ENCODE assay signal across 27 mouse cellular contexts in genomic region chr1:91822316-91822824, GRCm38 (mm10). TPM values are rescaled to one million over a fixed set of nuclear protein-coding genes. Genes with fewer than 3 reads are reported as not detected.
DNase-seq lines count a peak whose midpoint lies in the region; ATAC-seq and TF ChIP-seq lines count a peak whose summit lies in the region.
"Had no signal": no experiment of that assay in that cellular context is flagged by ENCODE, and none has a peak within 500 bp of the region (broad histone marks: within the 10 kb centered on the region; RNA-seq: fewer than 3 reads in every experiment).

No protein-coding gene starts in this region.

- H3K27ac ChIP-seq in forebrain, postnatal 0 days (ENCODE audit: low read depth, low read length), result no peak overlapping the region
- H3K27ac ChIP-seq in forebrain, embryonic 15.5 days (replicated peaks), result no peak overlapping the region
- no peak overlapping the region for H3K27ac ChIP-seq in kidney, postnatal 0 days
- H3K27ac ChIP-seq in lung, postnatal 0 days (ENCODE audit: low read length), result no peak overlapping the region
- no peak overlapping the region for H3K27ac ChIP-seq in stomach, postnatal 0 days (replicated peaks)
- H3K27ac ChIP-seq: embryonic facial prominence, embryonic 12.5 days; forebrain, embryonic 12.5 days; hindbrain, embryonic 10.5 days; limb, embryonic 15.5 days; lung, embryonic 15.5 days had no signal

- H3K4me1 ChIP-seq in forebrain, postnatal 0 days (ENCODE audit: insufficient read depth), result no peaks in the 10 kb centered on the region
- no peaks in the 10 kb centered on the region for H3K4me1 ChIP-seq in forebrain, embryonic 15.5 days
- H3K4me1 ChIP-seq in kidney, postnatal 0 days (replicated peaks; ENCODE audit: insufficient read depth, low read length), result no peaks in the 10 kb centered on the region
- H3K4me1 ChIP-seq in lung, postnatal 0 days (ENCODE audit: insufficient read depth, low read depth, low read length), result 0 out of 2 replicates have a peak, but pooled peaks cover 5% of the 10 kb centered on the region
- no peaks in the 10 kb centered on the region for H3K4me1 ChIP-seq in lung, adult 2 months (ENCODE audit: control insufficient read depth, insufficient read depth, low read length)
- H3K4me1 ChIP-seq in stomach, postnatal 0 days (replicated peaks; ENCODE audit: control insufficient read depth, insufficient read depth), result no peaks in the 10 kb centered on the region

- no peak for TF ChIP-seq EP300 in lung, postnatal 0 days (IDR thresholded peaks at IDR 0.05)
- no peak for TF ChIP-seq EP300 in stomach, postnatal 0 days (optimal IDR thresholded peaks at IDR 0.05)

- peak; percentile 28; the same call in 1 of the 2 replicates for TF ChIP-seq CTCF in forebrain, postnatal 0 days (IDR thresholded peaks at IDR 0.05; ENCODE audit: low read depth)
- peak; percentile 36; the same call in 1 of the 2 replicates for TF ChIP-seq CTCF in kidney, postnatal 0 days (IDR thresholded peaks at IDR 0.05; ENCODE audit: low read depth)
- TF ChIP-seq CTCF in lung, postnatal 0 days (IDR thresholded peaks at IDR 0.05), result peak; percentile 46
- TF ChIP-seq CTCF in lung, adult 2 months (IDR thresholded peaks at IDR 0.05; ENCODE audit: insufficient read depth, low read length), result no peak
- peak; percentile 50 for TF ChIP-seq CTCF in stomach, postnatal 0 days (IDR thresholded peaks at IDR 0.05; ENCODE audit: low read depth)

- TF ChIP-seq POLR2A in lung, adult 2 months (IDR thresholded peaks at IDR 0.05; ENCODE audit: borderline replicate concordance, extremely low read depth, low read depth, low read length), result no peak

- no peak overlapping the region for H3K9ac ChIP-seq in forebrain, postnatal 0 days
- no peak overlapping the region for H3K9ac ChIP-seq in forebrain, embryonic 15.5 days (replicated peaks)
- no peak overlapping the region for H3K9ac ChIP-seq in kidney, postnatal 0 days (ENCODE audit: low read depth, low read length)
- no peak overlapping the region for H3K9ac ChIP-seq in lung, postnatal 0 days (replicated peaks; ENCODE audit: low read depth)
- H3K9ac ChIP-seq in stomach, postnatal 0 days (ENCODE audit: low read length), result no peak overlapping the region
- H3K9ac ChIP-seq: embryonic facial prominence, embryonic 12.5 days; forebrain, embryonic 12.5 days; limb, embryonic 15.5 days; lung, embryonic 15.5 days had no signal

- no peaks in the 10 kb centered on the region for H3K27me3 ChIP-seq in forebrain, postnatal 0 days (ENCODE audit: insufficient read depth, low read length)
- no peaks in the 10 kb centered on the region for H3K27me3 ChIP-seq in forebrain, embryonic 15.5 days
- 0 out of 2 replicates have a peak, but pooled peaks cover 6% of the 10 kb centered on the region for H3K27me3 ChIP-seq in kidney, postnatal 0 days (ENCODE audit: insufficient read depth, low read length)
- H3K27me3 ChIP-seq in lung, postnatal 0 days (replicated peaks; ENCODE audit: insufficient read depth, low read length), result no peaks in the 10 kb centered on the region
- H3K27me3 ChIP-seq in stomach, postnatal 0 days (ENCODE audit: control insufficient read depth, insufficient read depth, low read length), result no peaks in the 10 kb centered on the region
- H3K27me3 ChIP-seq: embryonic facial prominence, embryonic 12.5 days; forebrain, embryonic 12.5 days; limb, embryonic 15.5 days; lung, embryonic 15.5 days had no signal

- no peak for DNase-seq in forebrain, postnatal 0 days
- DNase-seq in kidney, postnatal 0 days (ENCODE audit: low spot score), result no peak
- DNase-seq in kidney, adult 8-10 months, result no peak
- peak; percentile 36 for DNase-seq in lung, postnatal 0 days (ENCODE audit: low spot score)
- no peak for DNase-seq in lung, adult 2 months
- DNase-seq in stomach, postnatal 0 days (ENCODE audit: low spot score), result no peak
- DNase-seq in urinary bladder, postnatal 36 days (ENCODE audit: low spot score in 2 of 2), result no peak
- DNase-seq: adrenal gland, postnatal 25 days; cerebellum, adult 11-12 months; cerebellum, postnatal 14 days; gastrocnemius, postnatal 10 days; kidney, adult 18-20 months; kidney, postnatal 25 days; lung, postnatal 4 days; thymus, adult 2 months; thymus, postnatal 4 days had no signal

- WGBS in forebrain, postnatal 0 days, result 82% methylated on average over 4 of the region's 4 CpGs
- 88% methylated on average over 4 of the region's 4 CpGs for WGBS in forebrain, embryonic 15.5 days
- 78% methylated on average over 4 of the region's 4 CpGs for WGBS in kidney, postnatal 0 days
- WGBS in lung, postnatal 0 days, result 70% methylated on average over 4 of the region's 4 CpGs
- whole genome bisulfite sequencing in lung, adult 2 months, result 75% methylated on average over 4 of the region's 4 CpGs
- WGBS in stomach, postnatal 0 days, result 83% methylated on average over 4 of the region's 4 CpGs

- ATAC-seq in forebrain, postnatal 0 days, result no peak
- no peak for ATAC-seq in forebrain, embryonic 15.5 days (replicated peaks)
- no peak for ATAC-seq in kidney, postnatal 0 days (replicated peaks; ENCODE audit: low FRiP score, low read depth)
- no peak for ATAC-seq in lung, postnatal 0 days
- ATAC-seq in stomach, postnatal 0 days (ENCODE audit: low FRiP score, low TSS enrichment), result peak; percentile 74

- H3K4me2 ChIP-seq in forebrain, postnatal 0 days (ENCODE audit: low read depth), result no peak overlapping the region
- H3K4me2 ChIP-seq in forebrain, embryonic 15.5 days (replicated peaks), result no peak overlapping the region
- H3K4me2 ChIP-seq in kidney, postnatal 0 days (ENCODE audit: low read length), result no peak overlapping the region
- H3K4me2 ChIP-seq in lung, postnatal 0 days (replicated peaks; ENCODE audit: low read depth, low read length), result no peak overlapping the region
- H3K4me2 ChIP-seq in stomach, postnatal 0 days (replicated peaks; ENCODE audit: low read depth), result no peak overlapping the region
- H3K4me2 ChIP-seq: embryonic facial prominence, embryonic 12.5 days; forebrain, embryonic 12.5 days; limb, embryonic 15.5 days; lung, embryonic 15.5 days had no signal

- H3K9me3 ChIP-seq in forebrain, postnatal 0 days (ENCODE audit: low read length), result no peaks in the 10 kb centered on the region
- no peaks in the 10 kb centered on the region for H3K9me3 ChIP-seq in forebrain, embryonic 15.5 days
- H3K9me3 ChIP-seq in kidney, postnatal 0 days (replicated peaks; ENCODE audit: low read length), result no peaks in the 10 kb centered on the region
- H3K9me3 ChIP-seq in lung, postnatal 0 days (ENCODE audit: low read length), result no peaks in the 10 kb centered on the region
- H3K9me3 ChIP-seq in stomach, postnatal 0 days (ENCODE audit: control insufficient read depth, low read length), result no peaks in the 10 kb centered on the region
- H3K9me3 ChIP-seq: embryonic facial prominence, embryonic 12.5 days; forebrain, embryonic 12.5 days; heart, embryonic 10.5 days; hindbrain, embryonic 10.5 days; limb, embryonic 15.5 days; lung, embryonic 15.5 days had no signal

- H3K36me3 ChIP-seq in forebrain, postnatal 0 days (ENCODE audit: insufficient read depth), result no peaks in the 10 kb centered on the region
- no peaks in the 10 kb centered on the region for H3K36me3 ChIP-seq in forebrain, embryonic 15.5 days
- H3K36me3 ChIP-seq in kidney, postnatal 0 days (ENCODE audit: insufficient read depth, low read length), result no peaks in the 10 kb centered on the region
- H3K36me3 ChIP-seq in lung, postnatal 0 days (ENCODE audit: insufficient read depth, low read length), result no peaks in the 10 kb centered on the region
- H3K36me3 ChIP-seq in stomach, postnatal 0 days (ENCODE audit: control insufficient read depth, insufficient read depth, low read length), result no peaks in the 10 kb centered on the region
- H3K36me3 ChIP-seq: forebrain, embryonic 12.5 days; heart, embryonic 10.5 days; hindbrain, embryonic 10.5 days; limb, embryonic 15.5 days; lung, embryonic 15.5 days had no signal

- no peak overlapping the region for H3K4me3 ChIP-seq in forebrain, postnatal 0 days (ENCODE audit: low read depth, low read length)
- no peak overlapping the region for H3K4me3 ChIP-seq in forebrain, embryonic 15.5 days
- no peak overlapping the region for H3K4me3 ChIP-seq in kidney, postnatal 0 days (replicated peaks; ENCODE audit: low read depth, low read length)
- H3K4me3 ChIP-seq in lung, postnatal 0 days (ENCODE audit: low read depth, low read length), result no peak overlapping the region
- no peak overlapping the region for H3K4me3 ChIP-seq in lung, adult 2 months (replicated peaks; ENCODE audit: extremely low read depth, low read depth, low read length)
- H3K4me3 ChIP-seq in stomach, postnatal 0 days (ENCODE audit: low read depth, low read length), result no peak overlapping the region
- H3K4me3 ChIP-seq: embryonic facial prominence, embryonic 12.5 days; erythroblast, embryonic 14.5 days; forebrain, embryonic 12.5 days; heart, embryonic 10.5 days; hindbrain, embryonic 10.5 days; limb, embryonic 15.5 days; lung, embryonic 15.5 days had no signal

RNA-seq across cellular contexts. Expression of gene Twist2, which starts 21.1 kb away (rescaled TPM):
- total RNA-seq in forebrain, postnatal 0 days (2014; rRNA removed), result 0.62 and 1.5 TPM in 2 replicates
- polyA plus RNA-seq in forebrain, postnatal 0 days (2015; fragmentation: Nextera tagmentation; extraction: Ambion mirVana), result 1.6 and 1.8 TPM in 2 replicates
- polyA plus RNA-seq in forebrain, embryonic 15.5 days (2015; fragmentation: Nextera tagmentation; extraction: Ambion mirVana), result 0.29 and 0.86 TPM in 2 replicates
- polyA plus RNA-seq in kidney, postnatal 0 days (2015; fragmentation: Nextera tagmentation; extraction: Ambion mirVana), result 4.4 TPM in 2 replicates
- polyA plus RNA-seq in lung, postnatal 0 days (2015; fragmentation: Nextera tagmentation; extraction: Ambion mirVana), result 3.6 and 4.1 TPM in 2 replicates
- 11.6 and 12.9 TPM in 2 replicates for polyA plus RNA-seq in lung, adult 2 months (2012; rRNA removed)
- 3.7 and 4.2 TPM in 2 replicates for polyA plus RNA-seq in stomach, postnatal 0 days (2015; fragmentation: Nextera tagmentation; extraction: Ambion mirVana)
- total RNA-seq: granulocyte monocyte progenitor cell, adult 5-6 weeks; megakaryocyte-erythroid progenitor cell, adult 5-6 weeks; neutrophil, adult 5-6 weeks had no signal
- polyA plus RNA-seq: erythroblast, embryonic 14.5 days had no signal
